Mouse (Mus musculus) hindbrain, embryonic 12.5 days (tissue): Measurements from ENCODE around the gene Urad. TPM values are rescaled to one million over a fixed set of nuclear protein-coding genes. Genes with fewer than 3 reads are reported as not detected.

Source experiments
- ATAC-seq: fragments of 200-750 bp; cut with Nextera tagmentation; 2 replicates; pipeline ENCODE4 v1.8.0; 2017; ENCODE audit warnings: moderate TSS enrichment; ENCODE audit not compliant: low FRiP score
- H3K27ac ChIP-seq: fragments of 300-500 bp; sonication (generic); 2 replicates; pipeline ENCODE4 v1.5.1; 2016; ENCODE audit warnings: mild to moderate bottlenecking
- H3K27me3 ChIP-seq: fragments of 300-500 bp; sonication (generic); 2 replicates; pipeline ENCODE4 v1.6.1; 2016; ENCODE audit warnings: mild to moderate bottlenecking
- H3K36me3 ChIP-seq: fragments of 300-500 bp; sonication (generic); 2 replicates; pipeline ENCODE4 v1.6.1; 2016; ENCODE audit warnings: mild to moderate bottlenecking
- H3K4me1 ChIP-seq: fragments of 300-500 bp; sonication (generic); 2 replicates; pipeline ENCODE4 v1.6.1; 2016
- H3K4me2 ChIP-seq: fragments of 300-500 bp; sonication (generic); replicated peaks from 2 replicates; pipeline ENCODE4 v1.6.1; 2016; ENCODE audit warnings: mild to moderate bottlenecking
- H3K4me3 ChIP-seq: fragments of 300-500 bp; sonication (generic); 2 replicates; pipeline ENCODE4 v1.5.1; 2016; ENCODE audit warnings: mild to moderate bottlenecking
- H3K9ac ChIP-seq: fragments of 300-500 bp; sonication (generic); 2 replicates; pipeline ENCODE4 v1.6.1; 2016; ENCODE audit warnings: mild to moderate bottlenecking, moderate library complexity
- H3K9me3 ChIP-seq: fragments of 300-500 bp; sonication (generic); replicated peaks from 2 replicates; pipeline ENCODE4 v1.6.1; 2016; ENCODE audit warnings: mild to moderate bottlenecking
- WGBS: fragments of 180-500 bp; shearing (Covaris S2); methylation state at CpG from one replicate; pipeline ENCODE4 v1.1.7; 2016; 5-methylcytosine and 5-hydroxymethylcytosine counted together
- polyA plus RNA-seq: library from polyadenylated mRNA; unstranded; fragments of >200 nt; fragmentation: Nextera tagmentation; extraction: Ambion mirVana; gene quantifications from 2 replicates; pipeline ENCODE4 v1.2.1, GENCODE M21; 2016

The Urad gene
- polyA plus RNA-seq, 1 experiment from 2014 or later, result not detected

- no peak for ATAC-seq
These were observed 4.2 kb downstream of the Urad start for GRCm38 (mm10) chr5:147317991-147318390.

DNA sequence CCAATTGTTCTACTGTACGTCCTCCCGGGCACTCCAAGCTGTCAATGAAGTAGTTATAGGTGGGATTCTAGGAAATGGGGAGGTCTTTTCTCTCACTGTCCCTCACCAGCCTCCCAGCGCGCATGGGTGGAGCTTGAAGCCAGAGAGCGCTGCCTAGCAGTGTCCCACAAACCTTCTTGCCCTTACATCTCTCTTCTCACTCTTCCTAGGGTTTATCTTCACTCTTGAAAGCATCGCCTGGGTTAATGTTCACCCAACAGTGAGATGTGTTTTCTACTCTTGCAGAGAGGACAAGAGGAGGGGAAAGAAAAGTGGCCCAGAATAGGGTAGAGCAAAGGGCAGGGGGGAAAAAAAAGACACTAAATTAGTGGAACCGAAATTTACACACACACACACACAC lies 4.9 kb downstream of the Urad start:
- peaks cover 99% of the 10 kb centered on the region for H3K27me3 ChIP-seq
- H3K4me1 ChIP-seq, result peaks cover 5% of the 10 kb centered on the region; the same call in 1 of the 2 replicates
- H3K27ac ChIP-seq, result no peak overlapping the region
- no peak overlapping the region for H3K4me3 ChIP-seq
- no peaks in the 10 kb centered on the region for H3K36me3 ChIP-seq
- H3K9me3 ChIP-seq, result no peaks in the 10 kb centered on the region
- H3K4me2 ChIP-seq, result no peak overlapping the region
- 2% methylated on average over 7 of the region's 7 CpGs for WGBS
- no peak overlapping the region for H3K9ac ChIP-seq
- ATAC-seq, result no peak

More at GRCm38 (mm10) chr5:147317991-147318390, 4.2 kb downstream of the Urad start:
- Histone ChIP-seq H3K4me3 (no peak overlapping the region), H3K4me1 (peaks cover 5% of the 10 kb centered on the region; the same call in 1 of the 2 replicates), H3K4me2 (no peak overlapping the region), H3K36me3 (no peaks in the 10 kb centered on the region), H3K9me3 (no peaks in the 10 kb centered on the region), H3K9ac (no peak overlapping the region), H3K27ac (no peak overlapping the region), H3K27me3 (peaks cover 99% of the 10 kb centered on the region)
- WGBS, result 21% methylated on average over 7 of the region's 7 CpGs

GRCm38 (mm10) chr5:147315432-147316075 lies 6.7 kb downstream of the Urad start:
- Histone ChIP-seq H3K4me2 (no peak overlapping the region), H3K36me3 (no peaks in the 10 kb centered on the region), H3K27ac (no peak overlapping the region), H3K9ac (no peak overlapping the region), H3K27me3 (peaks cover 99% of the 10 kb centered on the region), H3K4me3 (no peak overlapping the region), H3K9me3 (no peaks in the 10 kb centered on the region), H3K4me1 (peaks cover 5% of the 10 kb centered on the region; the same call in 1 of the 2 replicates)
- no peak for ATAC-seq
- WGBS, result under 1% methylated on average over 25 of the region's 25 CpGs

DNA sequence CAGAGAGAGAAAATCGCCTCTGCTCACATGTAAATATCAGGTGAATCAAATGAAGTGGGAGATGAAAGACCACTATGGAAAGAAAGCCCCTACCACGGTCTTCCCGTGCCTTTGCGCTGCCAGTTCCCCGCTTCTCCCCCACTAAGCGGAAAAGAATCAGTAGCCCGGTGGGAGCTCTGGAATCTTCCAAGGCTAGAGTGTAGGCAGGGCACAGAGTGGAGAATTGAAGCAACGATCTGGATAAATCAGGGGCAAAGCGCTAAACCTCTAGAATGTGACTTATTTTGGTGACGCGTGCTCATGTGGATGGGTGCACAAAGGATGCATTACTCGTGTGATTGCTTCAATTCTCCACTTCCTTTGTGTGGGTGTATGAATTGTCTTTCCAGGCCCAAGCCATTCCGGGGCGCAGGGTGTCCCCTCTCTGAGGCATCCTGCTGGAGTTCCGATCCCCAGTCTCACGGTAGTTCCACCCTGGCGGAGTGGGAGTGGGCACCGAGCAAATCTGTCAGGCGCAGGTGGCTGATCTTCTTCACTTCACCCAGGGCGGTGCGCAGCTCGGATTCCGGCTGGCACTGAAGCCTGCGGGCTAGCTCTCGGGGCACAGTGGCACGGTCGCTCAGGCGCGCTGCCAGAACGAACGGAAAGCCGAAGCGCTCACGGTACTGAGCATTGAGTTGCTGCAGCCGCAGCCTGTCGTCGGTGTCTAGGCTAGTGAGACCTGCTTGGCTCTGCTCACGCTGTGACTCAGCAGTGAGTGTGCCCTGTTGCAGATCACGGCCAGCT lies 7.4 kb downstream of the Urad start:
- under 1% methylated on average over 39 of the region's 39 CpGs for WGBS
- H3K4me1 ChIP-seq, result peaks cover 5% of the 10 kb centered on the region; the same call in 1 of the 2 replicates
- no peaks in the 10 kb centered on the region for H3K36me3 ChIP-seq
- no peak overlapping the region for H3K9ac ChIP-seq
- no peak overlapping the region for H3K27ac ChIP-seq
- H3K4me2 ChIP-seq, result no peak overlapping the region
- H3K27me3 ChIP-seq, result peaks cover 99% of the 10 kb centered on the region
- ATAC-seq, result no peak
- H3K9me3 ChIP-seq, result no peaks in the 10 kb centered on the region
- no peak overlapping the region for H3K4me3 ChIP-seq

- 1% methylated on average over 27 of the region's 27 CpGs for WGBS
- no peak for ATAC-seq
- H3K27ac ChIP-seq, result no peak overlapping the region
These were observed 9.2 kb downstream of the Urad start for GRCm38 (mm10) chr5:147312830-147313685.

GRCm38 (mm10) chr5:147309786-147310185 lies 12.5 kb downstream of the Urad start:
- no peak for ATAC-seq
- Histone ChIP-seq H3K27me3 (peaks cover 100% of the 10 kb centered on the region), H3K4me2 (no peak overlapping the region), H3K4me3 (no peak overlapping the region), H3K9me3 (no peaks in the 10 kb centered on the region), H3K36me3 (no peaks in the 10 kb centered on the region), H3K9ac (no peak overlapping the region), H3K4me1 (peaks cover 8% of the 10 kb centered on the region), H3K27ac (no peak overlapping the region)
- 0% methylated on average over 2 of the region's 2 CpGs for WGBS

More at GRCm38 (mm10) chr5:147312830-147313685, 9.2 kb downstream of the Urad start:
- peaks cover 100% of the 10 kb centered on the region for H3K27me3 ChIP-seq
- H3K4me2 ChIP-seq, result no peak overlapping the region
- H3K36me3 ChIP-seq, result no peaks in the 10 kb centered on the region
- no peak overlapping the region for H3K4me3 ChIP-seq
- H3K9ac ChIP-seq, result no peak overlapping the region
- H3K9me3 ChIP-seq, result no peaks in the 10 kb centered on the region
- peaks cover 5% of the 10 kb centered on the region; the same call in 1 of the 2 replicates for H3K4me1 ChIP-seq

DNA sequence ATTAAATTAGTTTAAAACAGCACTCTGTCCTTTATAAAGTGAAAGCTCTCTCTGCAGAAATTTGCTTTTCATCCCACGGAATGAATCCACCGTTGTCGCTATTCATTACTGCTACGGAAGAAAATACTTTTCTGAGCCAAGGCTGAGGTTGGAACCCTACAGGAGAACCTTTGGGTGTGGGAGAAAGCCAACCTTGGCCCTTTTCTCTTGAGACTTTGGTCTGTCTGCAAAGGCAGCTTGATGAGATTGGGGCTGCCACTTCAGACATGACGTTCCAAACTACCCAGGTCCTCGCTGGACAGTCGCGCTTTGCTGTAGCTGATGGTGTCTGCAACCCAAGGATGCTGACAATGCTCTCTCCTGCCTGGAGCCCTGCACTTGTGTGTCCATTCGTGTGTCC lies 13.8 kb downstream of the Urad start:
- Histone ChIP-seq H3K27me3 (peaks cover 100% of the 10 kb centered on the region), H3K4me3 (no peak overlapping the region), H3K9ac (no peak overlapping the region), H3K9me3 (no peaks in the 10 kb centered on the region), H3K36me3 (no peaks in the 10 kb centered on the region), H3K27ac (no peak overlapping the region), H3K4me2 (no peak overlapping the region), H3K4me1 (peaks cover 11% of the 10 kb centered on the region)
- no peak for ATAC-seq
- 8% methylated on average over 9 of the region's 9 CpGs for WGBS

GRCm38 (mm10) chr5:147307398-147307785 lies 14.8 kb downstream of the Urad start:
- no peak for ATAC-seq
- 2% methylated on average over 12 of the region's 12 CpGs for WGBS

GRCm38 (mm10) chr5:147306638-147307397 lies 15.4 kb downstream of the Urad start, which contains the start of gene Cdx2:
TSS of gene Cdx2 (minus strand) at chr5:147307270.
- peaks cover 11% of the 10 kb centered on the region for H3K4me1 ChIP-seq
- H3K27me3 ChIP-seq, result peaks cover 100% of the 10 kb centered on the region
- no peaks in the 10 kb centered on the region for H3K36me3 ChIP-seq
- WGBS, result under 1% methylated on average over 63 of the region's 63 CpGs
- no peak for ATAC-seq
- 0 out of 2 replicates have a peak within 1 kb of the TSS, but pooled peaks have one; percentile 6 for H3K4me2 ChIP-seq
- no peaks in the 10 kb centered on the region for H3K9me3 ChIP-seq
- peak within 1 kb of the TSS; percentile 0; the same call in 1 of the 2 replicates for H3K4me3 ChIP-seq
- H3K9ac ChIP-seq, result no peak within 1 kb of the TSS
- no peak within 1 kb of the TSS for H3K27ac ChIP-seq

More at GRCm38 (mm10) chr5:147307398-147307785, 14.8 kb downstream of the Urad start:
- Histone ChIP-seq H3K4me1 (peaks cover 11% of the 10 kb centered on the region), H3K4me2 (no peak overlapping the region), H3K4me3 (no peak overlapping the region), H3K27me3 (peaks cover 100% of the 10 kb centered on the region), H3K27ac (no peak overlapping the region), H3K36me3 (no peaks in the 10 kb centered on the region), H3K9me3 (no peaks in the 10 kb centered on the region), H3K9ac (no peak overlapping the region)

- no peak overlapping the region for H3K27ac ChIP-seq
- H3K4me1 ChIP-seq, result peaks cover 11% of the 10 kb centered on the region
- H3K9me3 ChIP-seq, result no peaks in the 10 kb centered on the region
- peak overlapping the region; percentile 0; the same call in 1 of the 2 replicates for H3K4me3 ChIP-seq
- WGBS, result under 1% methylated on average over 57 of the region's 58 CpGs
- H3K9ac ChIP-seq, result no peak overlapping the region
- peaks cover 100% of the 10 kb centered on the region for H3K27me3 ChIP-seq
- ATAC-seq, result no peak
- no peaks in the 10 kb centered on the region for H3K36me3 ChIP-seq
- H3K4me2 ChIP-seq, result no peak overlapping the region
These were observed 16.2 kb downstream of the Urad start for GRCm38 (mm10) chr5:147305856-147306637.

GRCm38 (mm10) chr5:147305166-147305565 lies 17.1 kb downstream of the Urad start:
- Histone ChIP-seq H3K27ac (no peak overlapping the region), H3K4me2 (no peak overlapping the region)

More at GRCm38 (mm10) chr5:147305166-147305565, 17.1 kb downstream of the Urad start:
- Histone ChIP-seq H3K4me3 (no peak overlapping the region), H3K27me3 (peaks cover 100% of the 10 kb centered on the region), H3K9ac (no peak overlapping the region), H3K36me3 (no peaks in the 10 kb centered on the region), H3K9me3 (no peaks in the 10 kb centered on the region), H3K4me1 (peaks cover 11% of the 10 kb centered on the region)
- WGBS, result 2% methylated on average over 16 of the region's 16 CpGs
- ATAC-seq, result no peak
